Mouse (Mus musculus): ENCODE results near the gene Bsdc1.
A peak's percentile ranks its signal among the peaks of the same experiment; 100 is the strongest.

The Bsdc1 gene

DNA sequence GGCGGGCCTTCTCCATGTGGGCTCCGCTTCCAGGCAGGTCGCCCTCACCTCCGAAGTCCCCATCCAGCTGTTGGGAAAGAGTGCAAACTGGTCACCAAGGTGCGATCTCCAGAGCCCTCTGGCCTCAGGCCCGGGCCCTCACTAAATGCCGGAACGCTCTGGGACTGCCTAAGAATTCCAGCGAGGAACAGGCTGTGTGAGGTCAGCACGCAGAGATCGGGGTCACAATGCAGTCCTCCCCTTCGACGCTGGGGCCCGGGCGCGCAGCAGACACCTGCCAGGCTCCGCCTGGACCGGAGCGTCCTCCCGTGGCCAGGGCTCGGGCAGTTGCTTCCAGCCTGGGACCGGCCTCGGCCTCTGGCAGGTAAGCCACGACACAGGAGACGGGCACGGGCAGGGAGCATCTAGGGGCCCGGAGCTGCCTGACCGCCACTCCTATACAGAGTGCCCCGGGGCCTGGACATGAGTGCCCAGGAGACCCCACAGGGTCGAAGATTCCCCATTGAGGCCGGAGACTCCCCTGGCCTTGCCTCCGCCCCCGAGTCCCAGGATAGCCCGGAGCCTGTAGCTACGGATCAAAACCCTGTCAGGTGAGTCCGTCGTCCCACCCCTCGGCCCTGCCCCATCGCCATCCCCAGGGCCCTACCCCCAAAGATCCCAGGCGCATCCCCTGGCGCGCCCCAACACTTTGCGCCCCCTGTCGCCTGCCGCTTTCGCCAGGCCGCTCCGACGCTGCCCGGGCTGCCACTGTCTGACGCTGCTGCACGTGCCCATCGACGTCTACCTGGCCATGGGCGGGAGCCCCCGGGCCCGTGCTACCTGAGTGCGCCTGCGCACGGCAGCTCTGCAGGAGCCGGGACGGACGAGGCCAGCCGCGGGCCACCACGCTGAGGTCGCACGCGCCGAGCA is 29.8 kb downstream of the Bsdc1 start, which contains the start of the genes Tssk3 and Fam229a:
TSS of gene Tssk3 (minus strand) at position 51 of the 909 bp plus-strand sequence.
TSS of gene Fam229a (plus strand) at position 219 of the 909 bp plus-strand sequence.
- DNase-seq, result peak; percentile 26

DNA sequence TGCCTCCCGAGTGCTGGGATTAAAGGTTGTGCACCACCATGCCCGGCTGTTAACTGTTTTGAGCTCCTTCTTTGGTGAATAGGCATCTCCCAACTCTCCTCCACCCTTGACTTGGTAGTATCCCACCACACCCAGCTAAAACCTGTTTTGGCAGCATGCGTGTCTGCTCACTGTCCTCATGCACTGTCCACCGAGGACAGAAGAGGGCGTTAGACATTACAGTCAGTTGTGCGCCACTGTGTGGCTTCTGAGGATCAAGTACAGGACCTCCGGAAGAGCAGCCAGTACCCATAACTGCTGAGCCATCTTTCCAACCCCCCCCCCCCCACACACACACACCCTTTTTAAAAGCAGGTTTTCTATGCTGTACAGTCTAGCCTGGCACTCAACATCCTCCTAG is 33.3 kb downstream of the Bsdc1 start:
- DNase-seq, result no peak

DNA sequence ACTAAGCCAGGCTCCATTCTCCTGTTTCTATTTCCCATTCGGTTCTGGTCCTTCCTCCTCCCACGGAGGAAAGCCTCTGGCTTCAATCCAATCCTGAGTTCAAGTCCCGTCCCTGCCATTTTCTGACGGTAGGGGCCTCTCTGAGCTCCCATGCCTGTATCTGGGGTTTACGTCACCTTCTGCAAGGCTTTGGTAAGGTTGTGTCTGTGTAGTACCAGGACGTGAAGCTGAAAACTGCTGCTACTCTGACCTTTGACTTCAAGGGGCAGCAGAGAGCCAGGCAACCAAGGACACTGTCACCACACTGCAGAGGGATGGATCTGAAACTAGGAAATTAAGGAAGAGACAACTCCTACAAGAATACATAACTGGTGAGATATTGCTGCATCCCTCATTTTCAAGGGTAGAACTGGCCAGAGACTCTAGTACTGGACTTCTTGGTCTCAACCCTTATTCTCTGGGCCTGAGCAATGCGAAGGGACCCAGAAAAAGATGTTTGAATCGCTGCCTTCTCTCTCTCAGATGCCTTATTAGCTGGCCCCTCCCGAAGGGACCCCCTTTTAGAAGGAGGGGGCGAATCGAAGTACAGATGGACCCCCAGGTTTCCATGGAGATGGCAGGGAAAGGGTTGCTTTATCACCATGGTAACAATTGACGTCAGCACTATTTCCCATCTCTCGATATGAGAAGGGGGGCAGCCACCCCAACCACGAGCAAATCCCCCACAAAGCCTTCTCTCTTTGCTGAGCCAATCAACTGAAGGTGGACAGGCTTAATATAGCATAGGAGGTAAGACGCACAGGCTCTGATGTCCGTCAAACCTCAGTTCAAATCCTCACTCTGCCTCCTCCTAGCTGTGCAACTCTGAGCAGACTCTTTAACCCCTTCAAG is 34.5 kb downstream of the Bsdc1 start:
- no peak for DNase-seq

DNA sequence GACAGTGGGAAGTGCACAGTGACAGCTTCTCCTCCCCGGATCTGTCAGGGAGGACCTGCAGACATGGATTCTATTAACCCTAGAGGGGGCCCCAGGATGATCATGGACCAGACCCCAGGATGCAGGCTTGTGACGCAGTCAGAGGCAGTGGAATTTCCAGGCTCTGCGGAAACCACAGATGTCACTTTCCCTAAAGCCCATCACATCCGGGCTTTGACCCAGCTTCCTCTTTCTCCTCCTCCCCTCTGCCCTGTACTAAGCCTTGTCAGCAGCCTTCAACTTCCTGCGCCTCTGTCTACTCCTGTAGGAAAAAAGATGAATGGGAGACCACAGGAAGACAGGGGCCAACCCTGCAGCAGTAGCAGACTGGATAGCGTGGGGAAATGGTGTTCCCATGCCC is 35.2 kb downstream of the Bsdc1 start:
- peak; percentile 38 for DNase-seq

DNA sequence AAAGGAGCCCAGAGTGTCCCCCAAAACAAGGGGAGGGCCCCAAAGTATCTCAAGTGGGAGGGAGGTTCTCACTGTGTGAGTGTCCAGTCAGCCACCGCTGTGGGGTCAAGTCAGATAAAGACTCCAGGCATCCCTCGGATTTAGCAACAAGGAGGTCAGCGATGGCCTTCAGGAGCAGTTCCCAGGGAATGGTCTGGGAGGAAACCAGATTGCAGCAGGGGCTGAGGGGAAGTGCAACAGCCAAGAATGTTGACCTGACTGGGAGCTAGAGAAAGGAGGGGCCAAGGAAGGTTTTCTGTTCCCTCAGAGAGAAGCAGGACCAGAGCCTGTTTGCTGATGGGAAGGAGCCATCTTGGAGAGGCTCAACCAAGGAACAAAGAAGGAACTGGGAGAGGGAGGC is 37.6 kb downstream of the Bsdc1 start:
- DNase-seq, result no peak

DNA sequence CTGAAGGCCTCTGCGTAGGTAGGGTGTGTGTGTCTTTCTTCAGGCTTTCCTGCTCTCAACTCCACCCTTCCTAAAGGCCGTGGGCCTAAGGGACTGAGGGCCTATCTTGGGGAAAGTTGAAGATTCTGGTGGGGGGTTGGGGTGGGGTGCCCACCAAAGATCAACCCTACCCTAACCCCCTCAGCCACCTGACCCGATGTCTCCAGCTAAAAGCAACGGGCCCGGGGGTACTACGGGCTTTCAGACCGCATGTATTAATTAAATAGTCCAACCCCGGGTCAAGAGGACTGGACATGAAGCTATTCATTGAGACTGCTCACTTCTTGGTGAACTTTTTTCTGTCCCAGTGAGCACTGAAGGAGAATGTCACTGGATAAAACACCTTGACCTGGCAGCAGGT is 38.6 kb downstream of the Bsdc1 start:
- no peak for DNase-seq

DNA sequence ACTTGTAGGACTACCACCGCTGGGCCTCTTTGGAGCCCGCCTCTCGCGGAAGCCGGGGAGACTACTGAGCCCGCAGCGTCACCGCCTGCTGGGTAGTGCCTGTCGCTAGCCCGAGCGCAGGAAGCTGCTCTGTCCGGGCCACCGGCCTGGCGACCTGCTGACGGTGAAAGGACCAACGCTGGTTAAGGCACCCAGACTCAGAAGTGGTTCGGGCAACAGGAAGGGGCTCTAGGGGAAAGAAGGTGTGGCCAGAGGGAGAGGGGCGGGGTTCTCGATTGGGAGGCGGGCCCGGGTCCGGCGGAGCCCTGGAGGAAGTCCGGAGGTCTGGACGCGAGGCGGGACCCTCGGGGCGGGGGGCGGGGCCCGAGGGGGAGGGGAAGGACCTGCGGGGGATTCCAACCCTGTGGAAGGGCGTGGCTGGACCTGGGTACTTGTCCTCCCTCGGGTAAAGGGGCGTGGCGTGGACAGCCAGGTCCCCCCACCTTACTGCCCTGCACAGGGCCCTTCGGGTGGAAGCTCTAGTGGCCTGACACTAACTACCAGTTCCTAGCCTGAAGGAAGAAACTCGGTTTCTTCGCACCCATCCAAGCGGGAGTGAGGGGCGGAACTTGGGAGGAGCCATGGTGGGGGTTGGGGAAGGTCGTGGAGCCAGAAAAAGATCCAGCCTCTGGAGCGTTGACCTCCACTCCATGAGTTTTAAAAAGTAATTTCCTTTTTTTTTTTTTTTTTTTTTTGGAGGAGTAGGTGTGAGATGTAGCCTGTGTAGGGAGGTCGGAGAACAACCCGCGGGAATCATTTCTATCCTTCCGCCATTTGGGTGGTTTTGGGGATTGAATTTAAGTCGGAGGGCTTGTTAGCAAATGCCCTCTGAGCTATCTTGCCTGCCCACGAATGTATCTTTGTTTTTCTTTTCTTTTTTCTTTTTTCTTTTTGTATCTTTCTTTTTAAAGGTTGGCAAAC is 39.5 kb downstream of the Bsdc1 start:
- DNase-seq, result peak; percentile 92

DNA sequence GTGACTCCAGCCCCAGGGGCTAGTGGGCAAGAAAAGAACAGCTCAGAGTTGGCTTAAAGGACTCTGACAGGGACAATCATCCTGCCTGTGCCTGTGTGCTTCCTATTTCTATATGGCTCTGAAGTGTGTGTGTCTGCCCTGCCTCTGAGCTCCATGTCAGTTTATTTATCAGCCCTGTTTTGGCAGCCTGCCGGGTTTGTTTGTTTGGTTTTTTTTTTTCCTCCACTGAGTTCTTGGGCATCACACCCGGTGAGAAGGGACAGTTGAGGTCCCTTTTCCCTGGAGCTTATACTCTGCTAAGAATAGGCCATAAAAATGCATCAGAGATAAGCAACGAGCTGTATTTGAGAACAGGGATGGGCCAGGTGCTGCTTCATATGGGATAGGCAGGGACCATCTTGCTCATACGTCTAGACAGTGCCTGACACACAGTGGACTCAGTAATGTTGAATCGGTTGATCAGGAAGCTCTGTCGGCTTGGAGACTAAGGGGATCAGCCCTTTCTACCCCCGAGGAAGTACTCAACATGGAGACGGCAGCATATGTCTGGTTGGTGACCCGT is 41.0 kb downstream of the Bsdc1 start:
- DNase-seq, result no peak

DNA sequence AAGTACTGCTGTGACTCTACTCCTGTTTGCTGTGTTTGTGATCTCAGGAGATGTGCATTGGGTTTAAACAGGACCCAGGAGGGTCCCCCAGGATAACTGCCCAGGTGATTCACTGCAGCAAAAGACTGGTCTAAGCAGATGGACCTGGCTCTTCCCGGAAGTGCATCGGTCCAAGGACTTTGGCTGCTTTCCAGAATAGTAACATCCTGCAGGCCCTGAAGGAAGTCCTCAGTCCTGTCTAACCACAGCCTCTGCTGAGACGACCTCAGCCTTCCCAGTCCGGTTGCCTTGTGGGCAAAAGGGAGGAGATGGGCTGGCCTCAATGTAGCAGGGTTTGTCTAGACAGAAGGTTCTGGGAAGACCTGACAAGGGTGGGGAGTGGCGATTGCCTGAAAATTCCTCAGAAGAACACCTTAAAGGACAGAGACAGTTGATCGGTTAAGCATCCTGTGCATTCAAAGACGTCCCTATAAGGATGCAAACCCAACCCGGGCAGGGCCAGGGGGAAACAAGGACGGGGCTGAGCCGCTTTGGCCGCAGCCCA is 41.6 kb downstream of the Bsdc1 start:
- DNase-seq, result no peak

DNA sequence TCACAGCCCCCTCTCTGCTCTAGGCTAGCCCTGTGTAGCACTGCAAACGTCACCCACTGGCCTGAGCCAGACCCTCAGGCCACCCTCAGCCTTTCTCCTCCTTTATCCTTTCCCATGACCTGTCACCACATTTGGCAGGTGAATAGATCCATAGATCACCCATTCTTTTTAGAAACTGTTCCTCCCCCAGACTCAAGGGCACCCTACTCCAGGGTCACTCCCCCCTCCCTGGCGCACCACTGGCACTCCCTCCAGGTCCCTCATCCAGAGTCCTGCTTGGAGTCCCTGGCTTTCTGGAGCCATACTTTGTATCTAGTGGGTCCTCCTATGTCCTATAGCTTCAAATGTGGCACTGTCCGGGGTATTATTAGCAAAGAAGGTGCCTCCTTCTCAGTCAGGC is 44.1 kb downstream of the Bsdc1 start:
- DNase-seq, result no peak

DNA sequence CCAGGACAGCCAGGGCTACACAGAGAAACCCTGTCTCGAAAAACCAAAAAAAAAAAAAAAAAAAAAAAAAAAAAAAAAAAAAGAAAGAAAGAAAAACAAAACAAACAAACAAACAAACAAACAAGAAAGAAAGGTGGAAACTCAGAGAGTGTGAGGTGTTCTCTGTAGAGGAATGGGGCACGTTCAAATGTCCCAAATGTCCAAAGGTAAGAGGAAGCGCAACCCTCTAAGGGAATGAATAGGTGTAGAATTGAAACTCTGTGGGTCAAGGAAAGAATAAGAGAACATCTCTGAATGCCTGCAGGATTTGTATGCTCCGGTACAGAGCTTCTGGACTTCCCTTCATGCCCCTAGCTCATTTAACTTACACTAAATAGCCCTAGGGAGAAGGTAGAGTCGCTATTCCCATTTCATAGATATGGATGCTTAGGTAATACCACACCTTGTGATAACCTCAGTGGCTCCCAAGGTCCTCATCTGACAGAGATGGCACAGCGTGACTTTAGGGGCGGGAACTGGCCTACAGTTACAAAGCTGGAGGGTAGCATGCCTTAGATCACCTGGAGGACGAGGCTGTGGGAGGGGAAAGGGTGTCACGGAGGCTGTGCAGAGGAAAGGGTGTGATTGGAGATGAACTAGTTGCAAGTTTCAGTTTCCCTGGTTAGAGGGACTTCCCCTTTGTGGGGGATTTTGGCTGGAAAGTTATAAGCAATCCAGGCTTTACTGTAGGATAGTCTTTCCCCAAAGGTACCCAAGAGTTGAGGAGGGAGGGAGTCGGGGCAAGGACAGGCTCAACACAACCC is 46.3 kb downstream of the Bsdc1 start:
- DNase-seq, result no peak

DNA sequence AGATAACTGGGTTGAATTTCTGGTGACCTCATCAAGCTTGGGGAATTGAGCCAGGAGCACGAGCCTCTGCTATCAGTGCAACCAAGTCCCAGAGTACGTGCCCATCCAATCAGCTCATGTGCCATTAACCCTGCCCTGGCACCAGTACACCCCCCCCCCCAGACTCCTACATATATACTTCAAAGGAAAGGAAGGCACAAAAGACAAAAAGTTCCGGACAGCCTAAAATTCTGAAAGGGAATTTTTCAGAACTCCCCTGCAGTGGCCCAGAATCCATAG is 46.8 kb downstream of the Bsdc1 start:
- DNase-seq, result no peak

DNA sequence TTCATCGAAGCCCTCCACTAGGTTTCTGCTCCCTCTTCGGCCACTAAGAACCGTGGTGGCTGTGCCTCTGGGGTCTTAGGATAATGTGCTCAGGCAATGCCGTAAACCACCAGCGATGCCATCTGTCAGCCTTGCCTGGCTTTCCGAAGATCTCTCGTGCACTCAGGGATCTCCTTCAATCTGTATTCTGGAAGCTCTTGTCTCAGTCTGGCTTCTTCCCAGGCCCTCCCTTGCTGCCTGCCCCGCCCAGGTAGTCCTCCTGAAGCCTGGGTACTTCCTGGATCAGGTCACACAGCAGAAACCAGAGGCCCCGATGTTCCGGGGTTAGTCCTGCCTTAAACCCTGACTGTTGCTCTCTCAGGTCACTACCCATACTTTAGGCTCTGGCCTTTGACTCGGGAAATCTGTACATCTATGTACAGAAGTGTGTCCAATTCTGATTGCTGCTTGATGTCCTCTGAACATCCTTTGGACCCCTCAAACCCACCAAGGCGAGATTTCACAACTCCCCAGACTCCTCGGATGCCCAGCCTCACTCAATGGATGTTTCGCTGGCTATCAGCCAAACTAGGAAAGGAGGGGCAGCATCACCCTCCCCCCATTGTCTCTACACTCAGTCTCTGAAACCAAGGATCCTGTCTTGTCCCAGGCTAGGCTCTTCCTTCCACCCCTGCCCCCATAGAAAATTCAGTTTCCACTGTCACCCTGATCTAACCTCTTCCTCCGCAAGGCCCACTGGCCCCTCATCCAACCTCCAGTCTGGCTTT is 47.6 kb downstream of the Bsdc1 start:
- DNase-seq, result no peak

DNA sequence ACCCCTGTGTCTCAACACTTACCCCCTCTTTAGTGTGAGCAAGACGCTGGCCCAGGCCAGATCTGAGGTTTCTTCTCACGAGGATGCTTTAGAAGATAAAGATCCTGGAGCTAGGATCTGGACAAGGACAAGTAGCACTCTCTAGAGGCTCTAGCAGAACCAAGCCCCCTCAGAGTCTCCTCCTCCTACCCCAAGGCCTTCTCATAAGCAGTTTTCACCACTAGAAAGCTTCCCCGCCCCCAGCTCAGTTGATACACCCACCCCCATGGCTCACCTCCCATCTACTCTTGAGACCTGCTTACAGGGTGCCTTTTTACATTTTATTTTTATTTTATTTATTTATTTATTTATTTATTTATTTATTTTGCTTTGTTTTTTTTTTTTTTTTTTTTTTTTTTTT is 48.3 kb downstream of the Bsdc1 start:
- DNase-seq, result no peak

DNA sequence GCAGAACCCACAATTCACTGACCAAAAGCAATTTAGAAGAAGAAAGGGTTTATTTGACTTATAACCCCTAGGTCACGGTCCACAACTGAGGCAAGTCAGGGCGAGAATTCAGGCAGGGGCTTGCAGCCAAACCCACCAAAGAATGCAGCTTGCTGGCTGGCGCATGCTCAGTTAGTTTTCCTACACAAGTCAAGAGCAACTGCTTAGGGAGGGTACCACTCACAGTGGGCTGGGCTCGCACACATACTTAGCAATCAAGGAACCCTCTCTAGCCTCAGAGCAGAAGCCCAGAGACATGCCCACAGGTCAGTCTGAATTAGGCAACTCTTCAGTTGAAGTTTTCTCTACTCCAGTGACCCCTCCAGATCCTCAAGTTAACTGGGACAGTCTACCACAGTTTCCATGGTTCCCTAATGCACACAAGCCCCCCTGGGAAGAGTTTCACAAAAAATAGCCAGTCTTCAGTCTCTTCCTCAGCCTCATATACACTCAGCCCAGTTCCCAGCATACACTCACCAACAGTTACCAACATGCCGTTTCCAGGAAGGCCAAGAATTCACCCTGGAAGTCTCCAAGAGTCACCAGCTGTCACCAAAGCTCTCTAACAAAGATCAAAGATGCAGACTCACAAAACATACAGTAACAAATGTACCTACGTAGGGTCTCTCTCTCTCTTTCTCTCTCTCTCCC is 49.5 kb downstream of the Bsdc1 start:
- DNase-seq, result no peak

DNA sequence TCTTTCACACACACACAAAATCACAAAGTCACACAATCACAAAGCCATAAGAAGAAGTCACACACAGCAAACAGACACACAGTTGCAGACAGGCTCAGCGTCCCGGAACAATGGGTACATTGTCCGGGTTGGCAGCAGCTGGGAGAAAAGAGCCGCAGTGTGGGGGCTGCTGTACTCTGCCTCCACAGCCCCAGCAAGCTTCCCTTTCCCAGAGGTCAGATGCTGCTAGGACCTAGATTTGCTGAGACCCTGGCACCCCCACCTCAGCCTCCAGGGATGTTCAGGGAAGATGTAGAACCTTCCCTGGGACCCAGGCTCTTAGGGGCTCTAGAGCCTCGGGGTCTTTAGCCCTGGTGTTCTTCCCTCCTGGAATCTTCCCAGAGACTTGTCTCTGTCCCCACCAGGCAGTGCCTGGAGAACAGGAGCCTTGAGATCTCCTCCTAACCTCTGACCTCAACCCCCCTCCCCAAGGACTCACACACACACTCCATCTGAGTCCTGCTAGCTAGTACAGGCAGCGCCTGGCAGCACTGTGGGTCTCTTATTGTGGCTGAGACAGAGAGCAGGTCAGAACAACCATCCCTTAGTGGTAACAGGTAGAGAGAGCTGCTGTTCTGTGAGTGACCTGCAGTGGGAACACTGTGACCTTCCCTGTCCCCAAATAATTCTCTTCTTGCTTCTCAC is 50.2 kb downstream of the Bsdc1 start:
- DNase-seq, result no peak

DNA sequence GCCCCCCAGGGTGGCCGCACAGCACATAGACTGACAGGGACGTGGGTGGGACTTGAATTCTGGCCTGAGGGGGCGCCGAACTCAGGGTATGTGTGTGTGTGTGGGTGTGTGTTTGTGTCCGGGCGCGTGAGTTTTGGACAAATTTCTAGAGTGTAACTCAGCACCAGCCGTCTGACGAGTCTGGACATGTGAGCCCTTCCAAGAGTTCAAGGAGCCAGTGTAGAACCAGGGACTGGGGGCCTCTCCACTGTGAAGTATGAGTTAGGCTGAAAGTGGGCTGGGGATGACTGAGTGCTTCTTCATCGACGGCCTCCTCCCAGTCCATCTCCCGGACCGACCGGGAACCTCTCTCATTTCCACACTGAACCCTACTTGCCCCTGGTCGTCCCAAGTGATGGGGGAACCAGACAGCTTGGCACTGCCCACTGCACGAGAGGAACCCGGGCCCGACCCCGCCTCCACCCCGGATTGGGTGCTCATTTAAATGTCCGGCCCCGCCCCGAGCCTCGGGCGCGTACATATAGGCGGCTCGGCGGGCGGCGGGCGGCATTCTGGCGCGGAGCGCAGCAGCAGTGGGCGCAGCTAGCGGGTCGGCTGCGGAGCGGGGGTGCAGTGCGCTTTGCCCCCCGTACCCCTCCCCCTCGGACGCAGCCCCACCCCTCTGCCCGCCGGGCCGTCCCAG is 51.8 kb downstream of the Bsdc1 start, which contains the start of gene Marcksl1:
TSS of gene Marcksl1 (plus strand) at position 496 of the 682 bp plus-strand sequence.
- DNase-seq, result peak; percentile 88

DNA sequence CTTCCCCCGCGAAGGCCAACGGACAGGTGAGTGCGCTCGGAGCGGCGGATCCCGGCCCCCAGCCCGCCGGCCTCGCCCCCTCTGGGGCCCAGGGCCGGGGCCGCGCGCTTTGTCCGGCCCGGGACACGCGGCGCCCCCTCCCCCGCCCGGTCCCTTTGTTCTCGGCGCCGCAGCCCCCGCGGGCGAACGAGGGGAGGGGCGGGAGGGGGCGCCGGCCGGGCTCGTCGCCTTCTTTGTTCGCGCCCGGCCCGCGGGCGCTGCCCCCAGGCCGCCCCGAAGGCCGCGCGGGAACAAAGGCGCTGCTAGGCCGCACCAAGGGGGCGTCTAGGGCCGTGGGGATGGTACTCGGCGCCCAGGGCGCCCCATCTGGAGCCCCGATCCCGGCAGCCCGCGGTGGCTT is 52.5 kb downstream of the Bsdc1 start:
- DNase-seq, result no peak

Measured in liver (tissue).